Mouse (Mus musculus): Measurements from ENCODE around the gene Tle6. TPM values are rescaled to one million over a fixed set of nuclear protein-coding genes. Genes with fewer than 3 reads are reported as not detected.

The Tle6 gene
- polyA plus RNA-seq, 2 experiments from 2014 or later, result 0.89 TPM; not detected in 1

GRCm38 (mm10) chr10:81591846-81592245 lies 9.0 kb downstream of the Tle6 start:
- ATAC-seq, result no peak

- ATAC-seq, result no peak
Observed at GRCm38 (mm10) chr10:81588739-81589138, 12.1 kb downstream of the Tle6 start.

GRCm38 (mm10) chr10:81583347-81583746 lies 17.5 kb downstream of the Tle6 start:
- ATAC-seq, result no peak

- ATAC-seq, result peak; percentile 54
Observed at GRCm38 (mm10) chr10:81580441-81581070, 20.3 kb downstream of the Tle6 start.

GRCm38 (mm10) chr10:81579967-81580366 lies 20.9 kb downstream of the Tle6 start:
- ATAC-seq, result no peak

GRCm38 (mm10) chr10:81575695-81576094 lies 25.2 kb downstream of the Tle6 start:
- no peak for ATAC-seq

GRCm38 (mm10) chr10:81575208-81575631 lies 25.7 kb downstream of the Tle6 start:
- ATAC-seq, result no peak

- no peak for ATAC-seq
Observed at GRCm38 (mm10) chr10:81574081-81575056, 26.5 kb downstream of the Tle6 start, which contains the start of gene Tle2. TSS of gene Tle2 (plus strand) at chr10:81574561.

- ATAC-seq, result no peak
Observed at GRCm38 (mm10) chr10:81572975-81573374, 27.9 kb downstream of the Tle6 start.

- ATAC-seq, result no peak
Observed at GRCm38 (mm10) chr10:81572133-81572671, 28.7 kb downstream of the Tle6 start.

- ATAC-seq, result peak; percentile 82
Observed at GRCm38 (mm10) chr10:81571501-81571876, 29.4 kb downstream of the Tle6 start.

- ATAC-seq, result peak; percentile 54
Observed at GRCm38 (mm10) chr10:81570831-81571500, 29.9 kb downstream of the Tle6 start.

GRCm38 (mm10) chr10:81570238-81570800 lies 30.6 kb downstream of the Tle6 start:
- no peak for ATAC-seq

GRCm38 (mm10) chr10:81569507-81570237 lies 31.2 kb downstream of the Tle6 start:
- ATAC-seq, result no peak

- no peak for ATAC-seq
Observed at GRCm38 (mm10) chr10:81568381-81569191, 32.3 kb downstream of the Tle6 start.

- ATAC-seq, result no peak
Observed at GRCm38 (mm10) chr10:81565257-81566228, 35.3 kb downstream of the Tle6 start.

- ATAC-seq, result no peak
Observed at GRCm38 (mm10) chr10:81564734-81565133, 36.1 kb downstream of the Tle6 start.

GRCm38 (mm10) chr10:81564216-81564615 lies 36.7 kb downstream of the Tle6 start:
- no peak for ATAC-seq

- no peak for ATAC-seq
Observed at GRCm38 (mm10) chr10:81563481-81563880, 37.4 kb downstream of the Tle6 start.

- ATAC-seq, result no peak
Observed at GRCm38 (mm10) chr10:81562411-81562810, 38.5 kb downstream of the Tle6 start.
